Comparison of ENCODE assay signal across 17 mouse cellular contexts in the genomic region with DNA sequence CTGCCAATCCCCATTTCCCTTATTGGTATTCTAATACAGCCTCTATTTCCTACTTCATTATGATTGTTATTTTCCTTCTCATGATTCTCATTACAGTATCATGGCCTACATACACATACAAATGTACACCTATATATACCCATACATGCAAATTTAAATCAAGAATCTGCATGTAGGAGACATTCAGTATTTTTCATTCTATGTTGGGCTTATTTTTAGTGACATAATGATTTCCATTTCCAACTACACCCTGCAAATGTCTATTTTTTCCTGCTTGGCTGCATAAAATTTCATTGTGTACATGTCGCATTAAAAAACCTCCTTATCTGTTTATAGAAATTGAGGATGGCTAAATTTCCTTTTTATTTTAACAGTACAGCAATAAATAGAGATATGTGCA.
"Had no signal": no experiment of that assay in that cellular context is flagged by ENCODE, and none has a peak within 500 bp of the region (broad histone marks: within the 10 kb centered on the region; RNA-seq: fewer than 3 reads in every experiment).

No protein-coding gene starts in this region.

- H3K9ac ChIP-seq: neural tube, embryonic 12.5 days; neural tube, embryonic 13.5 days; neural tube, embryonic 15.5 days; stomach, embryonic 15.5 days had no signal

- H3K27me3 ChIP-seq: neural tube, embryonic 12.5 days; neural tube, embryonic 13.5 days; neural tube, embryonic 15.5 days; stomach, embryonic 15.5 days had no signal

- H3K9me3 ChIP-seq: neural tube, embryonic 12.5 days; neural tube, embryonic 13.5 days; neural tube, embryonic 15.5 days; stomach, embryonic 15.5 days had no signal

- H3K4me2 ChIP-seq: neural tube, embryonic 12.5 days; neural tube, embryonic 13.5 days; neural tube, embryonic 15.5 days; stomach, embryonic 15.5 days had no signal

- H3K27ac ChIP-seq: neural tube, embryonic 12.5 days; neural tube, embryonic 13.5 days; neural tube, embryonic 15.5 days; stomach, embryonic 15.5 days; stomach, postnatal 0 days had no signal

- H3K4me1 ChIP-seq: neural tube, embryonic 12.5 days; neural tube, embryonic 13.5 days; neural tube, embryonic 15.5 days; stomach, embryonic 15.5 days had no signal

- DNase-seq: retina, postnatal 1 day; right cerebral cortex, adult 18-20 months; right cerebral cortex, postnatal 14 days; right cerebral cortex, postnatal 25 days; right cerebral cortex, postnatal 4 days; spleen, adult 18-20 months; thymus, adult 18-20 months; thymus, adult 2 months; thymus, postnatal 14 days; thymus, postnatal 25 days; thymus, postnatal 36 days; thymus, postnatal 4 days had no signal

- H3K36me3 ChIP-seq: neural tube, embryonic 12.5 days; neural tube, embryonic 13.5 days; neural tube, embryonic 15.5 days; stomach, embryonic 15.5 days had no signal

- H3K4me3 ChIP-seq: neural tube, embryonic 12.5 days; neural tube, embryonic 13.5 days; neural tube, embryonic 15.5 days; stomach, embryonic 15.5 days had no signal
